Mouse (Mus musculus) kidney, postnatal 4 days (tissue): ENCODE measurements around the gene Pip4k2c.
"Not testable (repeated sequence)": the region's sequence is repeated elsewhere in the genome, so short reads cannot be mapped to it uniquely, and the experiment has no call there.

Experiments used
- DNase-seq, 2 experiments: peaks; one replicate each; pipeline ENCODE4 v3.0.0; 2021; ENCODE audit warnings: mixed read lengths in 2 of 2

The Pip4k2c gene

GRCm38 (mm10) chr10:127208921-127209320 lies 2.5 kb downstream of the Pip4k2c start:
- no peak for DNase-seq

GRCm38 (mm10) chr10:127205373-127205772 lies 6.0 kb downstream of the Pip4k2c start:
- DNase-seq, result no peak

GRCm38 (mm10) chr10:127204589-127204988 lies 6.8 kb downstream of the Pip4k2c start:
- DNase-seq, result no peak

- no peak for DNase-seq
Observed at GRCm38 (mm10) chr10:127203106-127203505, 8.3 kb downstream of the Pip4k2c start.

- DNase-seq, result no peak
Observed at GRCm38 (mm10) chr10:127200279-127200678, 11.1 kb downstream of the Pip4k2c start.

- DNase-seq, result no peak
Observed at GRCm38 (mm10) chr10:127199474-127199873, 11.9 kb downstream of the Pip4k2c start.

- no peak for DNase-seq
Observed at GRCm38 (mm10) chr10:127199068-127199467, 12.3 kb downstream of the Pip4k2c start.

- DNase-seq, result no peak
Observed at GRCm38 (mm10) chr10:127198492-127198891, 12.9 kb downstream of the Pip4k2c start.

- DNase-seq, result no peak
Observed at GRCm38 (mm10) chr10:127197505-127198110, 13.8 kb downstream of the Pip4k2c start.

- no peak for DNase-seq
Observed at GRCm38 (mm10) chr10:127197104-127197503, 14.3 kb downstream of the Pip4k2c start.

GRCm38 (mm10) chr10:127196392-127196791 lies 15.0 kb downstream of the Pip4k2c start:
- peak; percentile 73 to 83 for DNase-seq

- DNase-seq, result peak; percentile 68 to 76
Observed at GRCm38 (mm10) chr10:127195328-127196129, 15.9 kb downstream of the Pip4k2c start, which contains the start of gene Dtx3. Gene Dtx3 (minus strand): TSS chr10:127195728.

- DNase-seq, result peak; percentile 77 to 83
Observed at GRCm38 (mm10) chr10:127194428-127195327, 16.7 kb downstream of the Pip4k2c start.

GRCm38 (mm10) chr10:127193011-127193410 lies 18.4 kb downstream of the Pip4k2c start:
- DNase-seq, result no peak

- DNase-seq, result not testable (repeated sequence)
Observed at GRCm38 (mm10) chr10:127192057-127192328, 19.4 kb downstream of the Pip4k2c start.

- DNase-seq, result no peak
Observed at GRCm38 (mm10) chr10:127191191-127192056, 20.0 kb downstream of the Pip4k2c start.

GRCm38 (mm10) chr10:127190398-127191190 lies 20.8 kb downstream of the Pip4k2c start:
- no peak for DNase-seq

GRCm38 (mm10) chr10:127189651-127190381 lies 21.6 kb downstream of the Pip4k2c start, which contains the start of gene Arhgef25:
Gene Arhgef25 (minus strand): TSS chr10:127190083.
- peak; percentile 76 to 79 for DNase-seq

- DNase-seq, result peak; percentile 63 to 74
Observed at GRCm38 (mm10) chr10:127189116-127189650, 22.2 kb downstream of the Pip4k2c start.

- DNase-seq, result peak; percentile 77 to 86
Observed at GRCm38 (mm10) chr10:127188465-127189115, 22.8 kb downstream of the Pip4k2c start.
